Mouse (Mus musculus): Measurements from ENCODE around the gene Dnah8. TPM values are rescaled to one million over a fixed set of nuclear protein-coding genes. Genes with fewer than 3 reads are reported as not detected.

Gene Dnah8
- polyA plus RNA-seq, 1 experiment: 1.0 TPM

GRCm38 (mm10) chr17:30923566-30923965 lies 299.4 kb downstream of the Dnah8 start:
- DNase-seq (ENCODE audit: extremely low spot score in 1 of 2, low spot score in 1 of 2): no peak

Other genes with a start within 250 kb of the Dnah8 start
- 39.7 and 41.6 TPM in 2 replicates for gene Btbd9, start 47.9 kb upstream of the Dnah8 start, polyA plus RNA-seq (2012; rRNA removed)
- 110 and 123 TPM in 2 replicates for gene Glo1, start 2.5 kb downstream of the Dnah8 start, polyA plus RNA-seq (2012; rRNA removed)